Mouse (Mus musculus) olfactory bulb, adult 2 months (tissue): ENCODE data around the gene Dus2.
"Not testable (repeated sequence)": the region's sequence is repeated elsewhere in the genome, so short reads cannot be mapped to it uniquely, and the experiment has no call there.

ENCODE experiments used
- CTCF ChIP-seq: fragments of 200-500 bp; IDR thresholded peaks from 2 replicates; pipeline ENCODE4 v1.5.1; 2012; ENCODE audit warnings: low read depth, mild to moderate bottlenecking, low read length, moderate library complexity; ENCODE audit not compliant: insufficient read depth
- POLR2A ChIP-seq: fragments of 200-500 bp; IDR thresholded peaks from 2 replicates; pipeline ENCODE4 v1.6.1; 2012; ENCODE audit warnings: mild to moderate bottlenecking, low read depth, low read length, moderate library complexity; ENCODE audit not compliant: insufficient read depth

DNA sequence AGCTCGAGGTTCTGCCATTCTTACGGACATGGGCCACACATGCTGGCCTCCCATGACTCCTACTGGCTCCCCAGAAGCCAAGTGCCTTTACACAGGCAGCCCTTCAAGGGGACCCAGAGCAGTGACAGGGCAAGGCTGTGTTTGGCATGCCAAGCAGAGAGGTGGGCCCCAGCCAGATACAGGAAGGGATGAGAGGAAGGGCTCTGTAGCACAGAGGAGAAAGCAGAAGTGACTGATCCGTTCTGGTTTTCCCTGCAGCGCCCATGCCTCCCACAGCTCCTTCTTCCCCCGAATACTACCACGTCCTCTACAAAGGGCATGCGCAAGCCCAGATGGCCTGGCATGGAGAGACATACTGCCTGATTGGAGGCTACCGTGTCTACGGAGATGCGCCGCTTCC lies 7.7 kb upstream of the Dus2 start:
- not testable (repeated sequence) for TF ChIP-seq CTCF, POLR2A
